In genomic region chr17:13546669-13547085, GRCm38 (mm10) we compare ENCODE assay signal across 11 mouse cellular contexts.
DNase-seq lines count a peak whose midpoint lies in the region; ATAC-seq and TF ChIP-seq lines count a peak whose summit lies in the region.
"Had no signal": no experiment of that assay in that cellular context is flagged by ENCODE, and none has a peak within 500 bp of the region (broad histone marks: within the 10 kb centered on the region; RNA-seq: fewer than 3 reads in every experiment).

No protein-coding gene starts in this region.

- 84% methylated on average over 7 of the region's 7 CpGs for WGBS in midbrain, embryonic 11.5 days
- WGBS in midbrain, embryonic 14.5 days: 80% methylated on average over 7 of the region's 7 CpGs
- WGBS in thymus, adult 2 months: 87% methylated on average over 7 of the region's 7 CpGs

- H3K27me3 ChIP-seq in midbrain, embryonic 11.5 days (ENCODE audit: control insufficient read depth, insufficient read depth, low read length): no peaks in the 10 kb centered on the region
- no peaks in the 10 kb centered on the region for H3K27me3 ChIP-seq in midbrain, embryonic 14.5 days (ENCODE audit: control insufficient read depth, insufficient read depth, low read length)
- H3K27me3 ChIP-seq in splenic B cell, adult 2 months (ENCODE audit: control insufficient read depth, insufficient read depth, low read length, poor library complexity, severe bottlenecking): no peaks in the 10 kb centered on the region
- H3K27me3 ChIP-seq in thymus, adult 2 months (ENCODE audit: control insufficient read depth, insufficient read depth, low read length): no peaks in the 10 kb centered on the region
- H3K27me3 ChIP-seq: hindbrain, embryonic 12.5 days; limb, embryonic 15.5 days had no signal

- H3K9me3 ChIP-seq in midbrain, embryonic 11.5 days (ENCODE audit: control insufficient read depth, low read length): peaks cover 58% of the 10 kb centered on the region
- peaks cover 80% of the 10 kb centered on the region for H3K9me3 ChIP-seq in midbrain, embryonic 14.5 days (ENCODE audit: control insufficient read depth, low read length)

- H3K9ac ChIP-seq in midbrain, embryonic 11.5 days (ENCODE audit: low read length): no peak overlapping the region
- no peak overlapping the region for H3K9ac ChIP-seq in midbrain, embryonic 14.5 days (replicated peaks; ENCODE audit: low read length)
- H3K9ac ChIP-seq: hindbrain, embryonic 12.5 days; limb, embryonic 15.5 days had no signal

- H3K4me2 ChIP-seq in midbrain, embryonic 11.5 days: no peak overlapping the region
- no peak overlapping the region for H3K4me2 ChIP-seq in midbrain, embryonic 14.5 days (ENCODE audit: low read length)
- H3K4me2 ChIP-seq: hindbrain, embryonic 12.5 days; limb, embryonic 15.5 days had no signal

- H3K4me3 ChIP-seq in midbrain, embryonic 11.5 days (ENCODE audit: low read depth, low read length): no peak overlapping the region
- H3K4me3 ChIP-seq in midbrain, embryonic 14.5 days (replicated peaks; ENCODE audit: low read depth, low read length): no peak overlapping the region
- no peak overlapping the region for H3K4me3 ChIP-seq in thymus, adult 2 months (ENCODE audit: control insufficient read depth, insufficient read depth, low read length)
- H3K4me3 ChIP-seq: hindbrain, embryonic 12.5 days; limb, embryonic 15.5 days had no signal

- no peak for ATAC-seq in midbrain, embryonic 11.5 days (ENCODE audit: low FRiP score)
- ATAC-seq in midbrain, embryonic 14.5 days (ENCODE audit: low FRiP score, low TSS enrichment): no peak
- ATAC-seq in megakaryocyte, adult 5-6 weeks (ENCODE audit: poor library complexity, severe bottlenecking): no peak

- H3K27ac ChIP-seq in midbrain, embryonic 11.5 days (ENCODE audit: low read depth, low read length): no peak overlapping the region
- no peak overlapping the region for H3K27ac ChIP-seq in midbrain, embryonic 14.5 days (replicated peaks; ENCODE audit: low read depth, low read length)
- H3K27ac ChIP-seq in thymus, adult 2 months (ENCODE audit: control insufficient read depth, insufficient read depth, low read length): no peak overlapping the region
- H3K27ac ChIP-seq: hindbrain, embryonic 12.5 days; limb, embryonic 15.5 days had no signal

- no peaks in the 10 kb centered on the region for H3K4me1 ChIP-seq in midbrain, embryonic 11.5 days (ENCODE audit: control insufficient read depth, insufficient read depth, low read length)
- H3K4me1 ChIP-seq in midbrain, embryonic 14.5 days (ENCODE audit: control insufficient read depth, insufficient read depth, low read length): no peaks in the 10 kb centered on the region
- H3K4me1 ChIP-seq in thymus, adult 2 months (replicated peaks; ENCODE audit: control insufficient read depth, insufficient read depth, low read length): peaks cover 9% of the 10 kb centered on the region
- H3K4me1 ChIP-seq: hindbrain, embryonic 12.5 days; limb, embryonic 15.5 days had no signal

- TF ChIP-seq CTCF in thymus, adult 2 months (IDR thresholded peaks at IDR 0.05; ENCODE audit: borderline replicate concordance, control insufficient read depth, extremely low read depth, insufficient read depth, low read length, poor library complexity): no peak

- no peak for TF ChIP-seq POLR2A in thymus, adult 2 months (IDR thresholded peaks at IDR 0.05; ENCODE audit: control insufficient read depth, extremely low read depth, insufficient read depth, low read length, poor library complexity)

- no peaks in the 10 kb centered on the region for H3K36me3 ChIP-seq in midbrain, embryonic 11.5 days (ENCODE audit: control insufficient read depth, insufficient read depth, low read length)
- H3K36me3 ChIP-seq in midbrain, embryonic 14.5 days (ENCODE audit: control insufficient read depth, insufficient read depth, low read length): no peaks in the 10 kb centered on the region
- no peaks in the 10 kb centered on the region for H3K36me3 ChIP-seq in splenic B cell, adult 2 months (ENCODE audit: control insufficient read depth, insufficient read depth, low read length, poor library complexity, severe bottlenecking)
- H3K36me3 ChIP-seq in thymus, adult 2 months (ENCODE audit: control insufficient read depth, insufficient read depth, low read length): no peaks in the 10 kb centered on the region
- H3K36me3 ChIP-seq: hindbrain, embryonic 12.5 days; limb, embryonic 15.5 days had no signal

- DNase-seq in midbrain, embryonic 11.5 days (ENCODE audit: low spot score, missing footprints): peak; percentile 61
- no peak for DNase-seq in midbrain, embryonic 14.5 days
- DNase-seq in frontal cortex, adult 2 months (ENCODE audit: extremely low spot score in 1 of 2, low spot score in 1 of 2): peak; percentile 81 to 83
- DNase-seq in layer of hippocampus, postnatal 36 days: peak; percentile 79 to 81
- peak; percentile 3 for DNase-seq in splenic B cell, adult 2 months (ENCODE audit: low read depth, low spot score)
- DNase-seq in thymus, adult 2 months: no peak
- DNase-seq: embryo, embryonic 11 days; lung, postnatal 36 days had no signal

Comparison
In these comparisons a context has a peak if more than half of its experiments do, and no peak if none do; other contexts are left out.
1. DNase-seq: peak in midbrain, embryonic 11.5 days (single experiment), frontal cortex, adult 2 months (2 of 2), layer of hippocampus, postnatal 36 days (2 of 2) and splenic B cell, adult 2 months (single experiment); none in midbrain, embryonic 14.5 days (single experiment) and thymus, adult 2 months (single experiment).